Mouse (Mus musculus): ENCODE data around the gene Slc22a7.

Slc22a7 gene

GRCm38 (mm10) chr17:46388200-46388599, 50.1 kb downstream of the Slc22a7 start:
- ChIA-PET CTCF (interaction anchor here in 1 of 4 experiments (0.5 to 1.0 kb wide), 2 partner anchors 21 to 44 kb away, joined by 3 read pairs; no protein-coding TSS in a partner anchor), POLR2A (interaction anchor here in 1 of 4 experiments (0.5 kb wide), 1 partner anchor 155 kb away, joined by 3 read pairs; no protein-coding TSS in a partner anchor)

- ChIA-PET POLR2A (interaction anchor here in 2 of 4 experiments (0.8 to 1.2 kb wide), 7 partner anchors 9 to 85 kb away, joined by 3 to 5 read pairs (median 3); partner anchors contain the start of genes Abcc10 (in 1 of the 2) and Crip3 (in 1 of the 2)), CTCF (interaction anchor here in 3 of 4 experiments (0.8 to 1.0 kb wide), 8 partner anchors 9 to 649 kb away, joined by 3 to 7 read pairs (median 5); no protein-coding TSS in a partner anchor)
Measured at GRCm38 (mm10) chr17:46384061-46384801, 54.0 kb downstream of the Slc22a7 start.

GRCm38 (mm10) chr17:46383294-46384060, 54.8 kb downstream of the Slc22a7 start, which contains the start of gene Zfp318:
Gene Zfp318 (plus strand): TSS chr17:46383731.
- POLR2A ChIA-PET, result interaction anchor here in 3 of 4 experiments (0.5 to 1.6 kb wide), 8 partner anchors 50 to 1055 kb away, joined by 3 to 12 read pairs (median 4); partner anchors contain the start of genes Abcc10 (in 2 of the 3), Dnph1 (in 1 of the 3), Klhdc3 (in 1 of the 3) and Tbcc (in 1 of the 3)
- CTCF ChIA-PET, result interaction anchor here (0.5 to 1.7 kb wide), 10 partner anchors 9 to 847 kb away, joined by 3 to 8 read pairs (median 3); no protein-coding TSS in a partner anchor

Measured in embryonic stem cell, embryonic (primary cell).